Mouse (Mus musculus) adrenal gland, adult 18-20 months (tissue): ENCODE data around the gene Mfsd4a. TPM values are rescaled to one million over a fixed set of nuclear protein-coding genes. Genes with fewer than 3 reads are reported as not detected.

ENCODE experiments used
- DNase-seq, 2 experiments: peaks; one replicate each; pipeline ENCODE4 v3.0.0; 2021 to 2022; ENCODE audit warnings: low spot score in 2 of 2
- total RNA-seq, 2 experiments: library from RNA; stranded (reverse); gene quantifications; 1 replicate in 1 of 2; 2 replicates in 1 of 2; pipeline ENCODE4 v1.2.3; 2021

The Mfsd4a gene
- total RNA-seq, 2 experiments from 2014 or later, result 13.3 to 31.0 TPM

- DNase-seq, result no peak
Observed at GRCm38 (mm10) chr1:132026925-132027646, 40.8 kb downstream of the Mfsd4a start.

GRCm38 (mm10) chr1:132022107-132022506 lies 45.8 kb downstream of the Mfsd4a start:
- DNase-seq, result no peak

GRCm38 (mm10) chr1:132019876-132020275 lies 48.0 kb downstream of the Mfsd4a start:
- DNase-seq, result no peak

GRCm38 (mm10) chr1:132016691-132017090 lies 51.2 kb downstream of the Mfsd4a start:
- no peak for DNase-seq

GRCm38 (mm10) chr1:132014800-132015199 lies 53.1 kb downstream of the Mfsd4a start:
- DNase-seq, result no peak

- no peak for DNase-seq
Observed at GRCm38 (mm10) chr1:132012861-132013260, 55.0 kb downstream of the Mfsd4a start.

- no peak for DNase-seq
Observed at GRCm38 (mm10) chr1:132011785-132012184, 56.1 kb downstream of the Mfsd4a start.

DNA sequence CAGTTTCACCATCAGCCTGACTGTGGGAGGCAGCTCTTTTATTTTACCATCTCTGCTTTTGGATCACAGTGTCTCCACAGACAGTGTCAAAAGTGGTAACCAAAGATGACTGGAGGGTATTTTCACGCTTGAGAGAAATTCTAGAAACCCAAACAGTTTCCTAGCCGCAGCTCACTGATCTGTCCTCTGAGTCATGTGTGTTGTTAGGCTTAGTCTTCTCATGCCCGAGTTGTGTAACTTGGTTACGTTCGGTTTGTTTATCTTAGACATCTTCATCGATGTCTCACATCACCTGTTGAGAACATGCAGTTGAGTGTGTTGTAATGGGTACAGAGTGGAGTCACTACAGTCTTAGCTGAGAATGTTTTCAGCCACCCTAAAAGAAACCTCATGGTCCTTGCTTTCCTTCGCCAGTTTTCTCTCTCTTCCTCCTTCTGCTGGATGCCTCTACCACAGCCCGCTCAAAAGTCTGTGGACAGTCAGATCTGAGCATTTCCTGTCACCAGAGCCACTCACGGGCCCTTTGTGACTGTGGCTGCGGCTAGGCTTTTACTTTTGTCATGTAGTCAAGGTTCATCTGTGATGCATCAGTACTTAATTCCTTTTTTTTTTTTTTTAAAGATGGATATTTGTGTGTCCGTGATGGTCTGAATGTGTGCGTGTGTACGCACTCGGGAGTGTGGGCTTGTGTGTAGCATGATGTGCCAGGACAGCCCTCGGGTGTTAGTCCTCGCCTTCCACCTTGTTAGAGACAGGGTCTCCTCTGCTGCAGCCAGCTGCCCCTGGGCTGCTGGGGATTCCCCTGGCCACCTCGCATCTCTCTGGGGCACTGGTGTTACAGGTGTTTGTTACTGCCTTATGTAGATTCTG lies 57.0 kb downstream of the Mfsd4a start:
- no peak for DNase-seq

DNA sequence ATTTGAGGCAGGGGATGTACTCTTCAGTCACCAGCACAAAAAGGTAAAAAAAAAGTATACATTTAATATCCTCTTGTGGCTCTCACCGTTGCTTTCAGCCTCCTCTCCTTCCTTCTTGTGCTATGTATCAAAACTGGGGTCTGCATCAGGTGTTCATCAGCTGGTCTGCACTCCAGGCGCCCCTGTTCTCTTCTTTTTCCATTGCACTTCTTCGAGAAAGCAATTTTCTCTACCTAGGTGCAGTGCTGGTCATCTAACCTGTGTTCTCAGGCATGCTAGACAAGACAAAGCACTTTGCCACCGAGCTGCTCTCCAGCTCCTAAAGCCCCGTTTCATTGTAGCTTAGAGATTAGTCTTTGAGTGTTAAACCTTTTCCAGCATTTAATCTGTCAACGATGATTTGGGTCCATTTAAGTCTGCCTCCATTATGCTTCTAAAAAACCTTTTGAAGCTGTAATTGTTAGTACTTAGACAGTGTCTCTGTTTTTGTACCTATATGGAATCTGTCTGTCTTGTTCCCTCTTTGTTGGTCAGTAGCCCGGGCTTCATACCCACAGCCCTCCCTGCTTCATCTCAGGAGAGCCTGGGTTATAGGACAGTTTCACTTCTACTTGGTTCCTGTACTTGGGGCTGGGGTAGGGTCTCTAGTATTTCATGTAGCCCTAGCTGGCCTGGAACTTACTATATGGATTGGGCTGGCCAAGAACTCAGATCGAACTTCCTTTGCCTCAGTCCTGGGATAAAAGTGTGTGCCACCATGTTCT lies 58.8 kb downstream of the Mfsd4a start:
- no peak for DNase-seq

GRCm38 (mm10) chr1:132007828-132008827 lies 59.7 kb downstream of the Mfsd4a start:
- DNase-seq, result peak; percentile 87 to 89

- peak; percentile 91 to 93 for DNase-seq
Observed at GRCm38 (mm10) chr1:132007282-132007815, 60.5 kb downstream of the Mfsd4a start, which contains the start of gene Elk4. Elk4 (plus strand) TSS chr1:132007607.

DNA sequence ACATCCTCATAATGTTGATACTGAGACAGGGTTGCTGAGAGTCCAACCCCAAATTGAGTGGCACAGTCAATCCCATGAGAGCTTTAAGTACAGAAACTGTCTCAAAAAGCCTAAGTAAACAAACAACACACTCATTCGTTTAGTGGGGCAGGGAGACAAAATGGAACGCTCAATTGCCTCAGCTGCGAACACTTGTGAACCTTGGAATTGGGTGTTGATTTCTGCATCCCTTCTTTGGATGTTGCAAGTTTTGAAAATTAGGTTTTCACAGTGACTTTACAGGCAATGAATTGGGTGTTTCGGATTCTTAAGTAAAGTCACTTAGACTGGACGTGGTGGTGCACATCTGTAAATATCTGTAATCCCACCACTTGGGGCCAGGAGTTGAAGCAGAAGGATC lies 61.1 kb downstream of the Mfsd4a start:
- DNase-seq, result no peak

DNA sequence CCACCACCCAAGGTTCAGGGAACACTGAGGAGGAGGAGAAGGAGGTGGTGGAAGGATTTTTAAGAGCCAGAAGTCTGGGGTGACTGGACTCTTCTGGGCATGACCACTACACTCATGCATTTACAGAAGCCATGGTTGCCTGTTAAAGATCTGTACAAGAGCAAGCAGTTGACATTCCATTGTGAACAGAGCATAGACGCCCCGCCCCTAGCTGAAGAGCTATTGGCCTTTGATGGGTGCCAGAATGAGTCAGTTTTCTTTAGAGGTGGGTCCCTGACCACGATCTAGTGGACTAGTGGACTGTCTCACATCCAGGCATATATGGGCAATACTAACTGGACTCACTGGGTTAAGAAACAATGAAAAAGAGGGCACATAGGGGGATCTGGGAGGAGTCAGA lies 61.8 kb downstream of the Mfsd4a start:
- no peak for DNase-seq

GRCm38 (mm10) chr1:132005466-132005865 lies 62.4 kb downstream of the Mfsd4a start:
- no peak for DNase-seq

- DNase-seq, result no peak
Observed at GRCm38 (mm10) chr1:132004574-132005180, 63.2 kb downstream of the Mfsd4a start.

GRCm38 (mm10) chr1:132003817-132004216 lies 64.0 kb downstream of the Mfsd4a start:
- DNase-seq, result no peak

DNA sequence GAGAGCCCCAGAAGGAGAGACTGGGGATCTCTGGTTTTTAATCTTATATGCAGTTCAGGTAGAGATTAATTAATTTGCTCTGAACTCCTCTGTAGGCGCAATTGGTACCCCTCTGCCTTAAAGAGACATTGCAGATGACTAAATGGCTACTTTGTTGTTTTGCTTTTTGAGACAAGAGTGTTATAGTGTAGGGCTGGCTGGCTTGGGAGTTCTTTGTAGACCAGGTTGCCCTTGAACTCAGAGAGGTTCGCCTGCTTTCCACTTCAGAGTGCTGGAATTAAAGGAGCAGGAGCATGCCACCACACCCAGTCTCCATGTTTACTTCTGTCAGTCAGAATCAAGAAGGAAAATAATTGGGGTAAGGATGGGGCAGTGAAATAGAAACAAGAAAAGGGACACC lies 64.8 kb downstream of the Mfsd4a start:
- DNase-seq, result no peak

DNA sequence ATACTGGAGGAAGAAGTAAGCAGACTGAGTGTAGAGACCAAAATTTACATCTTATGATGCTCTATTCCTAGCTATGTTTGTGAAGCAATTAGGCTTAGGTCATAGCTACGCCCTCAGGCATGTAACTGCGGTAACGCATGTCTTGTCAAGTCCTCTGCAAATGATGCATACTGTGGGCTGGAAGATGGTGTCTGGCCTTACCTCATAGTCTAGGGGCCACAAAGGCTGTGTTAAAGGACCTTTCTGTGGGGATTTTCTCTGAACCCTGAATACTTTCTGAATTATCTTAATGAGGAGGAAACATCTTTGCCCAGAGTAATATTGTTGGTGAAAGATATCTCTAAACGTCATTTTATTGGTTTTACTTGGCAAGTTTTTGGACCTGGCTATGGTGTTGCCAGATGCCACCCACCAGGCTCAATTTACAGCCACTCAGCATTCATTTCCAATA lies 66.0 kb downstream of the Mfsd4a start:
- DNase-seq, result no peak

- DNase-seq, result no peak
Observed at GRCm38 (mm10) chr1:132000506-132000905, 67.4 kb downstream of the Mfsd4a start.
